Mouse (Mus musculus) ovary, postnatal 10 days (tissue): ENCODE measurements around the gene Gm15319.
"Not testable (repeated sequence)": the region's sequence is repeated elsewhere in the genome, so short reads cannot be mapped to it uniquely, and the experiment has no call there.

Source experiments
- DNase-seq: peaks from one replicate; pipeline ENCODE4 v3.0.0; 2022; ENCODE audit warnings: low spot score

The Gm15319 gene

GRCm38 (mm10) chr8:20296803-20297702 is 66.0 kb downstream of the Gm15319 start:
- peak; percentile 45 for DNase-seq

GRCm38 (mm10) chr8:20295881-20296280 is 67.1 kb downstream of the Gm15319 start:
- not testable (repeated sequence) for DNase-seq

GRCm38 (mm10) chr8:20294826-20295225 is 68.2 kb downstream of the Gm15319 start:
- DNase-seq: not testable (repeated sequence)

GRCm38 (mm10) chr8:20293966-20294365 is 69.0 kb downstream of the Gm15319 start:
- not testable (repeated sequence) for DNase-seq

GRCm38 (mm10) chr8:20290015-20290414 is 73.0 kb downstream of the Gm15319 start:
- DNase-seq: not testable (repeated sequence)

- DNase-seq: not testable (repeated sequence)
These were observed 74.1 kb downstream of the Gm15319 start for GRCm38 (mm10) chr8:20288878-20289277.

GRCm38 (mm10) chr8:20287706-20288105 is 75.3 kb downstream of the Gm15319 start:
- not testable (repeated sequence) for DNase-seq
